Comparison of ENCODE assay signal across 18 mouse cellular contexts in genomic region chr1:136868955-136869354, GRCm38 (mm10).
DNase-seq lines count a peak whose midpoint lies in the region; ATAC-seq and TF ChIP-seq lines count a peak whose summit lies in the region.
"Had no signal": no experiment of that assay in that cellular context is flagged by ENCODE, and none has a peak within 500 bp of the region (broad histone marks: within the 10 kb centered on the region; RNA-seq: fewer than 3 reads in every experiment).

No protein-coding gene starts in this region.

- TF ChIP-seq POLR2A in heart, adult 2 months (IDR thresholded peaks at IDR 0.05; ENCODE audit: insufficient read depth, low read depth, low read length) = no peak

- no peak for TF ChIP-seq CTCF in kidney, postnatal 0 days (IDR thresholded peaks at IDR 0.05; ENCODE audit: low read depth)
- TF ChIP-seq CTCF in heart, adult 2 months (IDR thresholded peaks at IDR 0.05) = no peak

- intact Hi-C loops in gastrocnemius, postnatal 14 days (cut with DNase I; ENCODE audit: low total_unique reads) = no loop called here
- intact Hi-C loops in heart, adult 2 months (cut with DNase I) = no loop called here

- H3K9me3 ChIP-seq in kidney, postnatal 0 days (replicated peaks; ENCODE audit: low read length) = no peaks in the 10 kb centered on the region
- no peaks in the 10 kb centered on the region for H3K9me3 ChIP-seq in heart, embryonic 16.5 days (replicated peaks; ENCODE audit: control insufficient read depth, low read length)
- H3K9me3 ChIP-seq: hindbrain, embryonic 12.5 days; limb, embryonic 12.5 days had no signal

- no peaks in the 10 kb centered on the region for H3K79me2 ChIP-seq in heart, adult 2 months (replicated peaks; ENCODE audit: control insufficient read depth, insufficient read depth, low read length)

- no peaks in the 10 kb centered on the region for H3K27me3 ChIP-seq in kidney, postnatal 0 days (ENCODE audit: insufficient read depth, low read length)
- H3K27me3 ChIP-seq in heart, adult 2 months (ENCODE audit: control insufficient read depth, insufficient read depth, low read length) = no peaks in the 10 kb centered on the region
- no peaks in the 10 kb centered on the region for H3K27me3 ChIP-seq in heart, embryonic 16.5 days (ENCODE audit: control insufficient read depth, insufficient read depth, low read length)
- H3K27me3 ChIP-seq: hindbrain, embryonic 12.5 days; limb, embryonic 12.5 days had no signal

- H3K4me3 ChIP-seq in kidney, postnatal 0 days (replicated peaks; ENCODE audit: low read depth, low read length) = no peak overlapping the region
- no peak overlapping the region for H3K4me3 ChIP-seq in heart, adult 2 months
- no peak overlapping the region for H3K4me3 ChIP-seq in heart, embryonic 16.5 days (ENCODE audit: low read length)
- H3K4me3 ChIP-seq: hindbrain, embryonic 12.5 days; left cerebral cortex, adult 2 months; limb, embryonic 12.5 days; myocyte had no signal

- H3K9ac ChIP-seq in kidney, postnatal 0 days (ENCODE audit: low read depth, low read length) = no peak overlapping the region
- no peak overlapping the region for H3K9ac ChIP-seq in heart, adult 2 months (ENCODE audit: low read depth, low read length)
- H3K9ac ChIP-seq in heart, embryonic 16.5 days (ENCODE audit: low read length) = no peak overlapping the region
- H3K9ac ChIP-seq: hindbrain, embryonic 12.5 days; limb, embryonic 12.5 days had no signal

- ATAC-seq in kidney, postnatal 0 days (replicated peaks; ENCODE audit: low FRiP score, low read depth) = no peak
- ATAC-seq in heart, embryonic 16.5 days (replicated peaks; ENCODE audit: extremely low read depth, insufficient read depth, low FRiP score) = peak; percentile 79
- ATAC-seq: CD4-positive, CD25-positive, alpha-beta regulatory T cell, adult 4 months had no signal

- peak; percentile 18 for DNase-seq in kidney, postnatal 0 days (ENCODE audit: low spot score)
- no peak for DNase-seq in kidney, postnatal 25 days
- peak; percentile 50 for DNase-seq in gastrocnemius, postnatal 14 days
- DNase-seq in heart, adult 2 months = peak; percentile 47 to 48
- no peak for DNase-seq in neural tube, embryonic 10.5 days (ENCODE audit: extremely low spot score, low spot score)
- DNase-seq in Muller cell, postnatal 12 days (ENCODE audit: inconsistent ontology term) = no peak
- no peak for DNase-seq in urinary bladder, postnatal 10 days (ENCODE audit: low spot score)
- DNase-seq: adrenal gland, postnatal 14 days; cerebellum, adult 8-10 months; lung, postnatal 36 days; thymus, postnatal 25 days had no signal

- TF ChIP-seq EP300 in heart, adult 2 months (IDR thresholded peaks at IDR 0.05; ENCODE audit: insufficient read depth, low read depth, low read length) = no peak

- H3K4me2 ChIP-seq in kidney, postnatal 0 days (ENCODE audit: low read length) = no peak overlapping the region
- peak overlapping the region; percentile 47 for H3K4me2 ChIP-seq in heart, embryonic 16.5 days (ENCODE audit: low read depth, low read length)
- H3K4me2 ChIP-seq: hindbrain, embryonic 12.5 days; limb, embryonic 12.5 days; midbrain, embryonic 11.5 days had no signal

- H3K27ac ChIP-seq in kidney, postnatal 0 days = no peak overlapping the region
- no peak overlapping the region for H3K27ac ChIP-seq in heart, adult 2 months
- peak overlapping the region; percentile 47 for H3K27ac ChIP-seq in heart, embryonic 16.5 days (ENCODE audit: low read length)
- H3K27ac ChIP-seq: hindbrain, embryonic 12.5 days; left cerebral cortex, adult 2 months; limb, embryonic 12.5 days had no signal

- WGBS in kidney, postnatal 0 days = 43% methylated on average over 6 of the region's 6 CpGs
- WGBS in heart, adult 2 months = 10% methylated on average over 6 of the region's 6 CpGs
- WGBS in heart, embryonic 16.5 days = 15% methylated on average over 6 of the region's 6 CpGs

- no peaks in the 10 kb centered on the region for H3K36me3 ChIP-seq in kidney, postnatal 0 days (ENCODE audit: insufficient read depth, low read length)
- H3K36me3 ChIP-seq in heart, adult 2 months (ENCODE audit: control insufficient read depth, insufficient read depth, low read length) = peaks cover 1% of the 10 kb centered on the region; the same call in 1 of the 2 replicates
- H3K36me3 ChIP-seq in heart, embryonic 16.5 days (ENCODE audit: control insufficient read depth, insufficient read depth) = no peaks in the 10 kb centered on the region
- H3K36me3 ChIP-seq: hindbrain, embryonic 12.5 days; limb, embryonic 12.5 days had no signal

- H3K4me1 ChIP-seq in kidney, postnatal 0 days (replicated peaks; ENCODE audit: insufficient read depth, low read length) = no peaks in the 10 kb centered on the region
- H3K4me1 ChIP-seq in heart, adult 2 months (ENCODE audit: control insufficient read depth, insufficient read depth, low read length) = no peaks in the 10 kb centered on the region; the same call in 1 of the 2 replicates
- H3K4me1 ChIP-seq in heart, embryonic 16.5 days (ENCODE audit: control insufficient read depth, insufficient read depth, low read length) = peaks cover 12% of the 10 kb centered on the region
- H3K4me1 ChIP-seq: hindbrain, embryonic 12.5 days; limb, embryonic 12.5 days had no signal

Comparison
In these comparisons a context has a peak if more than half of its experiments do, and no peak if none do; other contexts are left out.
1. DNase-seq: peak in kidney, postnatal 0 days (single experiment), gastrocnemius, postnatal 14 days (single experiment) and heart, adult 2 months (2 of 2); none in kidney, postnatal 25 days (0 of 2), neural tube, embryonic 10.5 days (single experiment), Muller cell, postnatal 12 days (single experiment) and urinary bladder, postnatal 10 days (single experiment).